Mouse (Mus musculus): Measurements from ENCODE around the gene 4930519G04Rik.
"Not testable (repeated sequence)": the region's sequence is repeated elsewhere in the genome, so short reads cannot be mapped to it uniquely, and the experiment has no call there.

4930519G04Rik gene

GRCm38 (mm10) chr5:114913686-114914085, 60.2 kb downstream of the 4930519G04Rik start:
- no peak for DNase-seq (ENCODE audit: low spot score in 2 of 2)

GRCm38 (mm10) chr5:114914855-114915254, 61.4 kb downstream of the 4930519G04Rik start:
- DNase-seq (ENCODE audit: low spot score in 2 of 2): no peak

DNA sequence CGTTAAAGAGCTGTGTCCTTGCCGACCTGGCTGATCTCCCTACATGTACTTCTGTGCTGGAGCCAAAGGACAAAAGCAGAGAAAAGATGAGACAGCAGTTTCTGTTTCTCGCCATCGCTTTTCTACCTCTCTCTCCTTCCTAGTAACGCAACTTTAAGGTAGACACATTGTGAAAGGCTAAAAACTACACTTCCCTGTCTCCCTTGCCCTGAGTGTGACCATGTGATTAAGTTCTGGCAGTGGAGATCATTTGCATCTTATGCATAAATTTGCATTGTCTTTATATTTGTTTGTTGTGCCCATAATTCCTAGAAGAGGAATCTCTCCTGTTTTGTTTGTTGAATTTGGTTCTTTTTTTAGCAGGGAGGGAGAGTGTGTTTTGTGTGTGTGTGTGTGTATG, 62.4 kb downstream of the 4930519G04Rik start:
- no peak for DNase-seq (ENCODE audit: low spot score in 2 of 2)

GRCm38 (mm10) chr5:114916777-114917176, 63.3 kb downstream of the 4930519G04Rik start:
- no peak for DNase-seq (ENCODE audit: low spot score in 2 of 2)

- not testable (repeated sequence) for DNase-seq (ENCODE audit: low spot score in 2 of 2)
Measured at GRCm38 (mm10) chr5:114917357-114917756, 63.9 kb downstream of the 4930519G04Rik start.

DNA sequence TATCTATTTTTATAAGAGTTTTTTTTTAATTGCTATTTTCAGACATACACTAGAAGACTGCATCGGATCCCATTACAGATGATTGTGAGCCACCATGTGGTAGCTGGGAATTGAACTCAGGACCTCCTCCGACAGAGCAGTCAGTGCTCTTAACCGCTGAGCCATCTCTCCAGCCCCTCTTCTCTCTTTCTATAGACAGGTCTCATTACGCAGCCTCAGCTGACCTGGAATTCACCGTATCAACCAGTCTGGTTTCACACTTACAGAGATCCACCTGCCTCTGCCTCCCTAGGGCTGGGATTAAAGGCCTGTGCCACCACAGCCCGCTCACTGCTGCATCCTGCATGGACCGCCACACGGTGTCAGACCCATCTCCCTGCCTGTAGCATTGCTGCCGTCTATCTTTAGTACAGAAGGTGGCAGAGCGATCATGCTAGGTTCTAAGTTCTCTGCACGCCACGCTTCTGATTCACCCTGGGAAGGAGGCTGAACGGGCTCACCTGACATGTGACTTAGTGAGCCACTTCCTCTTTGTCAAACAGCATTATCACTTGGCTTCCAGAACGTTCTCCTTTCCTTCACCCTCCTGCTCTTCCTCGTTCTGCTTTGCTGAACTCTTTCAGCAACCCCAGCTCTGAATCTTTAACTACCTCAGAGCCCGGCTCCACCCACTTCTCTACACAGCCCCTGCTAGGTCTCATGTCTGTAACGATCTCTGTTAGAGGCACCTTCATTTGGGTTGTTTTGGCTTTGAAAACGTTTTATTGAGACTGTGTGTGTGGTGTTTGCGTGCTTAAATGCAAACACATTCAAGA, 68.3 kb downstream of the 4930519G04Rik start:
- peak; percentile 5 to 15 for DNase-seq (ENCODE audit: low spot score in 2 of 2)

- no peak for DNase-seq (ENCODE audit: low spot score in 2 of 2)
Measured at GRCm38 (mm10) chr5:114922366-114922731, 68.9 kb downstream of the 4930519G04Rik start.

DNA sequence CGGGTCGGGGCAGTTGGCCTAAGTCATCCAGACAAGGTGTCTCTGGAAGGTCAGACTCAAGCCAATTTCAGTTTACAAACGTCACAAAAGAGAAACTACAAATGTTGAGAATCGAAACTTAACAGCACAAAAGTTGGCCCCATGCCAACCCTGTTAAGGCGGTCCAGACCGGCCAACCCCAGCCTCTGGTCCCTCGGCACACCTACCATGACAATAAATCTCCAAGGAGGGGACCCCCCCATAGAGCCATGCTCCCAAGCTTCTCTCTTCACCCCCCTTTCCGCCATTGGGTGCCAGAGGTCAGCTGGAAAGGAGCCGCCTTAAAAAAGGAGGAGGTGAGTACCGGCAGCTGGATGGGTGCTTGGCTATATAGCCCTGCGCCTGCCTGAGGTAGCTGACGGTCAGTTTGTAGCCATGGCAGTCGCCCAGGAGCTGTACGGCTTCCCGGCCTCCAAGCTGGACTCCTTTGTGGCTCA, 69.6 kb downstream of the 4930519G04Rik start, which contains the start of gene Oasl1:
Oasl1 (plus strand) TSS at position 243 of the 476 bp plus-strand sequence.
- peak; percentile 32 to 40 for DNase-seq (ENCODE audit: low spot score in 2 of 2)

- DNase-seq (ENCODE audit: low spot score in 2 of 2): no peak
Measured at GRCm38 (mm10) chr5:114926153-114926684, 72.8 kb downstream of the 4930519G04Rik start.

DNA sequence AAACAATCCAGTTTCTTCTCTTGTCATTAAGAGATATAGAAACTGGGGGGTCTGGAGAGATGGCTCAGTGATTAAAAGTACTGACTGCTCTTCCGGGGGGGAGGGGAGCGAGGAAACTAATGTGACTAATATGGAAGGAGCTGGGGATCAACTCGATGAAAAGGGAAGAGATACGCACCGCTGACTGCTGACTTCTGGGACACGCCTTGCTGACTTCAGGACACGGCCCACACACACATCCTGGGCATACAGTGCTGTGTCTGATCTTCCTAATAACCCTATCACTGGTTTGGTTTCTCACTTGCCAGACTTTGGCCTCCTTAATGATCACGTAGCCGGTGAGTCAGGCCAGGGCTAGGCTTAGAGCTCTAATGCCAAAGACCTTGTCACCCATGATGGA, 73.3 kb downstream of the 4930519G04Rik start:
- no peak for DNase-seq (ENCODE audit: low spot score in 2 of 2)

- no peak for DNase-seq (ENCODE audit: low spot score in 2 of 2)
Measured at GRCm38 (mm10) chr5:114931626-114932025, 78.2 kb downstream of the 4930519G04Rik start.

GRCm38 (mm10) chr5:114933206-114933605, 79.7 kb downstream of the 4930519G04Rik start:
- no peak for DNase-seq (ENCODE audit: low spot score in 2 of 2)

All from urinary bladder, postnatal 36 days (tissue).